Mouse (Mus musculus): ENCODE results near the gene Abi3. TPM values are rescaled to one million over a fixed set of nuclear protein-coding genes. Genes with fewer than 3 reads are reported as not detected.

The Abi3 gene
- polyA plus RNA-seq, 1 experiment from 2014 or later = 7.4 TPM

- Histone ChIP-seq H3K27me3 (replicated peaks) (no peaks in the 10 kb centered on the region), H3K36me3 (no peaks in the 10 kb centered on the region), H3K4me2 (peak overlapping the region; percentile 83), H3K4me3 (replicated peaks) (peak overlapping the region; percentile 84), H3K4me1 (peaks cover 8% of the 10 kb centered on the region), H3K27ac (peak overlapping the region; percentile 97), H3K9me3 (no peaks in the 10 kb centered on the region), H3K9ac (peak overlapping the region; percentile 38; the same call in 1 of the 2 replicates)
- WGBS = 18% methylated on average over 21 of the region's 21 CpGs
- no peak for ATAC-seq (ENCODE audit: insufficient read depth, low FRiP score, low read depth)
These were observed 15.6 kb upstream of the Abi3 start for GRCm38 (mm10) chr11:95857716-95858527.

GRCm38 (mm10) chr11:95857306-95857705 is 15.0 kb upstream of the Abi3 start:
- Histone ChIP-seq H3K4me3 (replicated peaks) (no peak overlapping the region), H3K9me3 (no peaks in the 10 kb centered on the region), H3K4me2 (no peak overlapping the region), H3K27ac (no peak overlapping the region), H3K36me3 (no peaks in the 10 kb centered on the region), H3K27me3 (replicated peaks) (no peaks in the 10 kb centered on the region), H3K9ac (no peak overlapping the region), H3K4me1 (peaks cover 8% of the 10 kb centered on the region)
- WGBS = 74% methylated on average over 4 of the region's 4 CpGs
- no peak for ATAC-seq (ENCODE audit: insufficient read depth, low FRiP score, low read depth)

- H3K4me3 ChIP-seq (replicated peaks) = no peak overlapping the region
- WGBS = 54% methylated on average over 5 of the region's 5 CpGs
- H3K27me3 ChIP-seq (replicated peaks) = no peaks in the 10 kb centered on the region
- H3K9me3 ChIP-seq = no peaks in the 10 kb centered on the region
- H3K27ac ChIP-seq = no peak overlapping the region
- H3K36me3 ChIP-seq = no peaks in the 10 kb centered on the region
- no peak for ATAC-seq (ENCODE audit: insufficient read depth, low FRiP score, low read depth)
- no peak overlapping the region for H3K4me2 ChIP-seq
- no peaks in the 10 kb centered on the region for H3K4me1 ChIP-seq
- H3K9ac ChIP-seq = no peak overlapping the region
These were observed 11.4 kb upstream of the Abi3 start for GRCm38 (mm10) chr11:95853684-95854083.

- Histone ChIP-seq H3K27me3 (replicated peaks) (no peaks in the 10 kb centered on the region), H3K9ac (no peak overlapping the region), H3K27ac (no peak overlapping the region), H3K9me3 (no peaks in the 10 kb centered on the region), H3K4me3 (replicated peaks) (no peak overlapping the region), H3K4me1 (no peaks in the 10 kb centered on the region), H3K4me2 (no peak overlapping the region), H3K36me3 (no peaks in the 10 kb centered on the region)
- ATAC-seq (ENCODE audit: insufficient read depth, low FRiP score, low read depth) = no peak
- WGBS = 75% methylated on average over 2 of the region's 2 CpGs
These were observed 8.6 kb upstream of the Abi3 start for GRCm38 (mm10) chr11:95850898-95851297.

- 73% methylated on average over 4 of the region's 4 CpGs for WGBS
These were observed 2.7 kb upstream of the Abi3 start for GRCm38 (mm10) chr11:95844935-95845334.

GRCm38 (mm10) chr11:95843421-95843950 is 1.2 kb upstream of the Abi3 start:
- Histone ChIP-seq H3K9me3 (no peaks in the 10 kb centered on the region), H3K4me2 (peak overlapping the region; percentile 28; the same call in 1 of the 2 replicates), H3K4me3 (replicated peaks) (0 out of 2 replicates have a peak overlapping the region, but pooled peaks have one; percentile 5), H3K27ac (no peak overlapping the region), H3K36me3 (no peaks in the 10 kb centered on the region), H3K4me1 (no peaks in the 10 kb centered on the region), H3K9ac (no peak overlapping the region), H3K27me3 (replicated peaks) (no peaks in the 10 kb centered on the region; the same call in 1 of the 2 replicates)
- no peak for ATAC-seq (ENCODE audit: insufficient read depth, low FRiP score, low read depth)
- 49% methylated on average over 6 of the region's 6 CpGs for WGBS

More at GRCm38 (mm10) chr11:95844935-95845334, 2.7 kb upstream of the Abi3 start:
- no peaks in the 10 kb centered on the region for H3K9me3 ChIP-seq
- no peaks in the 10 kb centered on the region; the same call in 1 of the 2 replicates for H3K27me3 ChIP-seq (replicated peaks)
- no peaks in the 10 kb centered on the region for H3K36me3 ChIP-seq
- H3K4me1 ChIP-seq = no peaks in the 10 kb centered on the region
- no peak overlapping the region for H3K4me3 ChIP-seq (replicated peaks)
- no peak overlapping the region for H3K4me2 ChIP-seq
- H3K27ac ChIP-seq = no peak overlapping the region
- ATAC-seq (ENCODE audit: insufficient read depth, low FRiP score, low read depth) = no peak
- H3K9ac ChIP-seq = no peak overlapping the region

- Histone ChIP-seq H3K4me2 (peak overlapping the region; percentile 28; the same call in 1 of the 2 replicates), H3K9ac (no peak overlapping the region), H3K4me1 (no peaks in the 10 kb centered on the region), H3K9me3 (no peaks in the 10 kb centered on the region), H3K4me3 (replicated peaks) (0 out of 2 replicates have a peak overlapping the region, but pooled peaks have one; percentile 5), H3K36me3 (no peaks in the 10 kb centered on the region), H3K27ac (peak overlapping the region; percentile 59), H3K27me3 (replicated peaks) (no peaks in the 10 kb centered on the region; the same call in 1 of the 2 replicates)
- WGBS = 64% methylated on average over 5 of the region's 5 CpGs
- ATAC-seq (ENCODE audit: insufficient read depth, low FRiP score, low read depth) = no peak
These were observed 677 bp upstream of the Abi3 start for GRCm38 (mm10) chr11:95842953-95843352.

- 62% methylated on average over 10 of the region's 10 CpGs for WGBS
- peak overlapping the region; percentile 18 for H3K4me3 ChIP-seq (replicated peaks)
- no peak for ATAC-seq (ENCODE audit: insufficient read depth, low FRiP score, low read depth)
- H3K9ac ChIP-seq = no peak overlapping the region
- H3K4me2 ChIP-seq = peak overlapping the region; percentile 28
- H3K36me3 ChIP-seq = no peaks in the 10 kb centered on the region
- H3K4me1 ChIP-seq = peaks cover 11% of the 10 kb centered on the region
- no peaks in the 10 kb centered on the region for H3K9me3 ChIP-seq
- no peaks in the 10 kb centered on the region; the same call in 1 of the 2 replicates for H3K27me3 ChIP-seq (replicated peaks)
- 0 out of 2 replicates have a peak overlapping the region, but pooled peaks have one; percentile 6 for H3K27ac ChIP-seq
These were observed 812 bp downstream of the Abi3 start for GRCm38 (mm10) chr11:95841498-95841830.

- Histone ChIP-seq H3K9ac (no peak overlapping the region), H3K27me3 (replicated peaks) (no peaks in the 10 kb centered on the region; the same call in 1 of the 2 replicates), H3K36me3 (no peaks in the 10 kb centered on the region), H3K4me3 (replicated peaks) (peak overlapping the region; percentile 18), H3K9me3 (no peaks in the 10 kb centered on the region), H3K4me1 (peaks cover 17% of the 10 kb centered on the region), H3K4me2 (peak overlapping the region; percentile 28; the same call in 1 of the 2 replicates), H3K27ac (no peak overlapping the region)
- ATAC-seq (ENCODE audit: insufficient read depth, low FRiP score, low read depth) = no peak
- WGBS = 59% methylated on average over 5 of the region's 5 CpGs
These were observed 1.4 kb downstream of the Abi3 start for GRCm38 (mm10) chr11:95840694-95841497.

GRCm38 (mm10) chr11:95838999-95839868 is 3.0 kb downstream of the Abi3 start:
- H3K4me2 ChIP-seq = no peak overlapping the region
- no peak overlapping the region for H3K27ac ChIP-seq
- peaks cover 9% of the 10 kb centered on the region for H3K27me3 ChIP-seq (replicated peaks)
- no peak overlapping the region for H3K4me3 ChIP-seq (replicated peaks)
- peaks cover 26% of the 10 kb centered on the region for H3K4me1 ChIP-seq
- H3K9ac ChIP-seq = no peak overlapping the region
- ATAC-seq (ENCODE audit: insufficient read depth, low FRiP score, low read depth) = no peak
- H3K9me3 ChIP-seq = no peaks in the 10 kb centered on the region
- H3K36me3 ChIP-seq = no peaks in the 10 kb centered on the region
- 74% methylated on average over 8 of the region's 8 CpGs for WGBS

- no peak overlapping the region for H3K9ac ChIP-seq
- no peak overlapping the region for H3K27ac ChIP-seq
- H3K36me3 ChIP-seq = no peaks in the 10 kb centered on the region
- no peaks in the 10 kb centered on the region for H3K9me3 ChIP-seq
- H3K27me3 ChIP-seq (replicated peaks) = peaks cover 16% of the 10 kb centered on the region
- no peak overlapping the region for H3K4me3 ChIP-seq (replicated peaks)
- peaks cover 32% of the 10 kb centered on the region for H3K4me1 ChIP-seq
- ATAC-seq (ENCODE audit: insufficient read depth, low FRiP score, low read depth) = no peak
- 72% methylated on average over 4 of the region's 4 CpGs for WGBS
- no peak overlapping the region for H3K4me2 ChIP-seq
These were observed 3.7 kb downstream of the Abi3 start for GRCm38 (mm10) chr11:95838598-95838997.
